15 mouse cellular contexts compared by ENCODE assay signal in genomic region chr2:137854494-137854893, GRCm38 (mm10).
DNase-seq lines count a peak whose midpoint lies in the region; ATAC-seq and TF ChIP-seq lines count a peak whose summit lies in the region.
"Had no signal": no experiment of that assay in that cellular context is flagged by ENCODE, and none has a peak within 500 bp of the region (broad histone marks: within the 10 kb centered on the region; RNA-seq: fewer than 3 reads in every experiment).

No protein-coding gene starts in this region.

- H3K27me3 ChIP-seq in embryonic facial prominence, embryonic 14.5 days (replicated peaks; ENCODE audit: control insufficient read depth, insufficient read depth, low read length): no peaks in the 10 kb centered on the region
- no peaks in the 10 kb centered on the region for H3K27me3 ChIP-seq in embryonic facial prominence, embryonic 10.5 days (replicated peaks; ENCODE audit: low read depth, poor library complexity, severe bottlenecking)
- no peaks in the 10 kb centered on the region for H3K27me3 ChIP-seq in heart, embryonic 11.5 days (ENCODE audit: control insufficient read depth, insufficient read depth, low read length)
- H3K27me3 ChIP-seq in limb, embryonic 14.5 days (ENCODE audit: control insufficient read depth, insufficient read depth, low read length): no peaks in the 10 kb centered on the region
- H3K27me3 ChIP-seq in kidney, embryonic 14.5 days (ENCODE audit: control insufficient read depth, insufficient read depth, low read length): no peaks in the 10 kb centered on the region
- H3K27me3 ChIP-seq: stomach, embryonic 15.5 days had no signal

- H3K4me1 ChIP-seq in embryonic facial prominence, embryonic 14.5 days (ENCODE audit: control insufficient read depth, insufficient read depth, low read length): no peaks in the 10 kb centered on the region
- H3K4me1 ChIP-seq in embryonic facial prominence, embryonic 10.5 days: no peaks in the 10 kb centered on the region
- H3K4me1 ChIP-seq in heart, embryonic 11.5 days (ENCODE audit: control insufficient read depth, insufficient read depth, low read length): no peaks in the 10 kb centered on the region
- H3K4me1 ChIP-seq in limb, embryonic 14.5 days (ENCODE audit: control insufficient read depth, insufficient read depth, low read length): peaks cover 3% of the 10 kb centered on the region; the same call in 1 of the 2 replicates
- peaks cover 4% of the 10 kb centered on the region; the same call in 1 of the 2 replicates for H3K4me1 ChIP-seq in kidney, embryonic 14.5 days (ENCODE audit: control insufficient read depth, insufficient read depth, low read length)
- H3K4me1 ChIP-seq: stomach, embryonic 15.5 days had no signal

- H3K4me2 ChIP-seq in embryonic facial prominence, embryonic 14.5 days (ENCODE audit: low read depth, low read length): no peak overlapping the region
- no peak overlapping the region for H3K4me2 ChIP-seq in heart, embryonic 11.5 days
- no peak overlapping the region for H3K4me2 ChIP-seq in limb, embryonic 14.5 days (replicated peaks; ENCODE audit: low read depth, low read length, severe bottlenecking)
- H3K4me2 ChIP-seq in kidney, embryonic 14.5 days (replicated peaks; ENCODE audit: low read depth, low read length): no peak overlapping the region
- H3K4me2 ChIP-seq: stomach, embryonic 15.5 days had no signal

- TF ChIP-seq POLR2A in limb, embryonic 14.5 days (IDR thresholded peaks at IDR 0.05; ENCODE audit: borderline replicate concordance, extremely low read depth, insufficient read depth, insufficient read length): no peak

- no peak overlapping the region for H3K9ac ChIP-seq in embryonic facial prominence, embryonic 14.5 days (ENCODE audit: low read depth, low read length)
- H3K9ac ChIP-seq in heart, embryonic 11.5 days (ENCODE audit: low read depth, low read length): no peak overlapping the region
- H3K9ac ChIP-seq in limb, embryonic 14.5 days (ENCODE audit: low read depth, low read length, severe bottlenecking): no peak overlapping the region
- H3K9ac ChIP-seq in kidney, embryonic 14.5 days (ENCODE audit: low read depth, low read length): no peak overlapping the region
- H3K9ac ChIP-seq: liver, postnatal 0 days; stomach, embryonic 15.5 days had no signal

- no peak for ATAC-seq in embryonic facial prominence, embryonic 14.5 days (ENCODE audit: low read depth)
- ATAC-seq in heart, embryonic 11.5 days (replicated peaks; ENCODE audit: insufficient number of reproducible peaks, low FRiP score, low TSS enrichment): 0 out of 2 replicates have a peak, but pooled peaks have one; percentile 39
- ATAC-seq in limb, embryonic 14.5 days (ENCODE audit: low FRiP score, low read depth): no peak
- ATAC-seq in kidney, embryonic 14.5 days (ENCODE audit: low FRiP score, low TSS enrichment): no peak
- ATAC-seq: inflammation-experienced regulatory T-cells, adult 6 months; liver, postnatal 0 days had no signal

- no peaks in the 10 kb centered on the region for H3K36me3 ChIP-seq in embryonic facial prominence, embryonic 14.5 days (ENCODE audit: control insufficient read depth, insufficient read depth, low read length)
- no peaks in the 10 kb centered on the region for H3K36me3 ChIP-seq in embryonic facial prominence, embryonic 10.5 days (replicated peaks)
- no peaks in the 10 kb centered on the region for H3K36me3 ChIP-seq in heart, embryonic 11.5 days (ENCODE audit: control insufficient read depth, insufficient read depth, low read length)
- H3K36me3 ChIP-seq in limb, embryonic 14.5 days (ENCODE audit: control insufficient read depth, insufficient read depth, low read length): no peaks in the 10 kb centered on the region
- H3K36me3 ChIP-seq in kidney, embryonic 14.5 days (ENCODE audit: control insufficient read depth, insufficient read depth, low read length): no peaks in the 10 kb centered on the region
- H3K36me3 ChIP-seq: stomach, embryonic 15.5 days had no signal

- intact Hi-C loops in left cerebral cortex, postnatal 25 days (cut with DNase I): no loop called here

- H3K27ac ChIP-seq in embryonic facial prominence, embryonic 14.5 days (replicated peaks; ENCODE audit: low read depth, low read length): 0 out of 2 replicates have a peak overlapping the region, but pooled peaks have one; percentile 39
- no peak overlapping the region for H3K27ac ChIP-seq in embryonic facial prominence, embryonic 10.5 days (replicated peaks)
- H3K27ac ChIP-seq in heart, embryonic 11.5 days (ENCODE audit: low read depth, low read length): no peak overlapping the region
- H3K27ac ChIP-seq in limb, embryonic 14.5 days (replicated peaks; ENCODE audit: low read depth, low read length): no peak overlapping the region
- H3K27ac ChIP-seq in kidney, embryonic 14.5 days (ENCODE audit: low read depth, low read length): no peak overlapping the region
- H3K27ac ChIP-seq: stomach, embryonic 15.5 days had no signal

- H3K9me3 ChIP-seq in embryonic facial prominence, embryonic 14.5 days (ENCODE audit: control insufficient read depth, low read length): no peaks in the 10 kb centered on the region
- H3K9me3 ChIP-seq in embryonic facial prominence, embryonic 10.5 days: no peaks in the 10 kb centered on the region
- no peaks in the 10 kb centered on the region for H3K9me3 ChIP-seq in heart, embryonic 11.5 days (replicated peaks; ENCODE audit: control insufficient read depth, low read length)
- H3K9me3 ChIP-seq in limb, embryonic 14.5 days (ENCODE audit: control insufficient read depth, low read length): no peaks in the 10 kb centered on the region
- no peaks in the 10 kb centered on the region for H3K9me3 ChIP-seq in kidney, embryonic 14.5 days (ENCODE audit: control insufficient read depth, low read length)
- H3K9me3 ChIP-seq: stomach, embryonic 15.5 days had no signal

- 73% methylated on average over 4 of the region's 4 CpGs for WGBS in embryonic facial prominence, embryonic 14.5 days
- WGBS in embryonic facial prominence, embryonic 10.5 days: 85% methylated on average over 4 of the region's 4 CpGs
- 60% methylated on average over 4 of the region's 4 CpGs for WGBS in heart, embryonic 11.5 days (ENCODE audit: insufficient replicate concordance)
- WGBS in limb, embryonic 14.5 days: 62% methylated on average over 4 of the region's 4 CpGs
- WGBS in kidney, embryonic 14.5 days: 74% methylated on average over 4 of the region's 4 CpGs

- no peak overlapping the region for H3K4me3 ChIP-seq in embryonic facial prominence, embryonic 14.5 days (ENCODE audit: low read depth, low read length)
- no peak overlapping the region for H3K4me3 ChIP-seq in embryonic facial prominence, embryonic 10.5 days
- H3K4me3 ChIP-seq in heart, embryonic 11.5 days (ENCODE audit: low read depth, low read length): no peak overlapping the region
- no peak overlapping the region for H3K4me3 ChIP-seq in limb, embryonic 14.5 days (replicated peaks; ENCODE audit: low read length)
- no peak overlapping the region for H3K4me3 ChIP-seq in kidney, embryonic 14.5 days (ENCODE audit: low read length)
- H3K4me3 ChIP-seq: stomach, embryonic 15.5 days had no signal

- DNase-seq in embryonic facial prominence, embryonic 14.5 days (ENCODE audit: low spot score): peak; percentile 80
- no peak for DNase-seq in embryonic facial prominence, embryonic 10.5 days (ENCODE audit: low spot score)
- DNase-seq in 3T3-L1 (ENCODE audit: low read depth, low spot score): peak; percentile 74
- peak; percentile 74 for DNase-seq in limb, embryonic 14.5 days (ENCODE audit: low spot score)
- no peak for DNase-seq in urinary bladder, adult 2 months (ENCODE audit: low spot score)
- DNase-seq in left cerebral cortex, postnatal 25 days (ENCODE audit: low spot score in 2 of 2): no peak
- DNase-seq: cerebellum, adult 9-11 months; kidney, postnatal 36 days; liver, postnatal 0 days; midbrain, embryonic 14.5 days; thymus, postnatal 25 days had no signal

Comparison
In these comparisons a context has a peak if more than half of its experiments do, and no peak if none do; other contexts are left out.
1. DNase-seq: peak in embryonic facial prominence, embryonic 14.5 days (single experiment), 3T3-L1 (single experiment) and limb, embryonic 14.5 days (single experiment); none in embryonic facial prominence, embryonic 10.5 days (single experiment), urinary bladder, adult 2 months (single experiment) and left cerebral cortex, postnatal 25 days (0 of 2).